8 mouse cellular contexts compared by ENCODE assay signal in the genomic region with DNA sequence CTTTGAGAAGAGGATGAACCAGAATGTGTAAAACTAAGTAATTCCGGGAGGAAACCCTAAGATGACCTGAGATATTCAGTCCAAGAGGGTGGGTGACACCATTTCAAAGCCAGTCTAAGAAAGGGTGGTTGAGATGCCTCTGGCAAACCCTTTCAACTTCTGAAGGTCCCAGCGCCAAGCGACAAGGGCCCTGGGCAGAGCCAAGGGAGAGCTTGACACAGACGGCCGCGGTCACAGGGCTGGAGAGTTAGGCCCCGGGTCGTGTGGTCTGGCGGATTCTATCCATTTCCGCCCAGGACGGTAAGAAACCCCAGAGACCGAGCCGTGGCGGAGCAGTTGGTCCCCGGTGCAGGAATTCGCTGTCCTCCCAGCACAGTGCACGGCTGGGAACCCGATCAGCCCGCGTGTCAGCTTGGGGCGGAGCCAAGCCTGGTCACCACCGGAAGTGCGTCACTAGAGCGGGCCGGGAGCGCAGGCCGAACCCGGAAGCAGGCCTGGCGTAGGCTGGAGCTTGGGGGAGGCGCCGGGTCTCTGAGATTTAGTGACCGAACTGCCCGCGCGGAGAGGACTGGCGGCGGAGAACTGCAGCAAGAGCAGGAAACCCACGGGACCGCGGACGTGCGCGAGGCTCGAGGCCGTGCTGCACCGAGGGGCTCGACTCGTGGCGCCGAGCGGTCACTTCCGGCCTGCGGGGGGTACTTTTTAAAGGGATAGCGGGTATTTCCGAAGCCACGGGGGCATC. TPM values are rescaled to one million over a fixed set of nuclear protein-coding genes. Genes with fewer than 3 reads are reported as not detected.
DNase-seq lines count a peak whose midpoint lies in the region; ATAC-seq and TF ChIP-seq lines count a peak whose summit lies in the region.

No protein-coding gene starts in this region.

- H3K9me3 ChIP-seq in embryonic facial prominence, embryonic 15.5 days (replicated peaks) = no peaks in the 10 kb centered on the region
- no peaks in the 10 kb centered on the region for H3K9me3 ChIP-seq in kidney, embryonic 14.5 days (ENCODE audit: control insufficient read depth, low read length)
- no peaks in the 10 kb centered on the region for H3K9me3 ChIP-seq in limb, embryonic 15.5 days

- under 1% methylated on average over 56 of the region's 56 CpGs for WGBS in bone marrow, adult 2 months
- WGBS in embryonic facial prominence, embryonic 15.5 days = under 1% methylated on average over 56 of the region's 56 CpGs
- under 1% methylated on average over 56 of the region's 56 CpGs for WGBS in kidney, embryonic 14.5 days
- WGBS in limb, embryonic 15.5 days = under 1% methylated on average over 55 of the region's 56 CpGs

- H3K4me1 ChIP-seq in bone marrow, adult 2 months (ENCODE audit: control insufficient read depth, insufficient read depth, low read length) = peaks cover 1% of the 10 kb centered on the region; the same call in 1 of the 2 replicates
- H3K4me1 ChIP-seq in embryonic facial prominence, embryonic 15.5 days = peaks cover 10% of the 10 kb centered on the region; the same call in 1 of the 2 replicates
- H3K4me1 ChIP-seq in kidney, embryonic 14.5 days (ENCODE audit: control insufficient read depth, insufficient read depth, low read length) = no peaks in the 10 kb centered on the region
- H3K4me1 ChIP-seq in limb, embryonic 15.5 days = peaks cover 2% of the 10 kb centered on the region; the same call in 1 of the 2 replicates

- peak overlapping the region; percentile 97 for H3K27ac ChIP-seq in bone marrow, adult 2 months (ENCODE audit: control insufficient read depth, insufficient read depth, low read depth, low read length, poor library complexity)
- peak overlapping the region; percentile 98 for H3K27ac ChIP-seq in embryonic facial prominence, embryonic 15.5 days (replicated peaks)
- peak overlapping the region; percentile 94 for H3K27ac ChIP-seq in kidney, embryonic 14.5 days (ENCODE audit: low read depth, low read length)
- peak overlapping the region; percentile 98 for H3K27ac ChIP-seq in limb, embryonic 15.5 days

- H3K9ac ChIP-seq in embryonic facial prominence, embryonic 15.5 days = peak overlapping the region; percentile 86
- peak overlapping the region; percentile 80 for H3K9ac ChIP-seq in kidney, embryonic 14.5 days (ENCODE audit: low read depth, low read length)
- peak overlapping the region; percentile 71 for H3K9ac ChIP-seq in limb, embryonic 15.5 days

- no peaks in the 10 kb centered on the region for H3K36me3 ChIP-seq in embryonic facial prominence, embryonic 15.5 days
- no peaks in the 10 kb centered on the region for H3K36me3 ChIP-seq in kidney, embryonic 14.5 days (ENCODE audit: control insufficient read depth, insufficient read depth, low read length)
- H3K36me3 ChIP-seq in limb, embryonic 15.5 days = no peaks in the 10 kb centered on the region

- DNase-seq in 416B (ENCODE audit: low read depth) = peak; percentile 94
- DNase-seq in heart, adult 9 months (ENCODE audit: low spot score in 2 of 2) = peak; percentile 94 to 96
- peak; percentile 82 to 93 for DNase-seq in monocyte, adult 2 months (ENCODE audit: low read depth in 1 of 2, low spot score in 2 of 2)
- peak; percentile 90 to 91 for DNase-seq in spleen, postnatal 36 days (ENCODE audit: low spot score in 2 of 2)

- peak overlapping the region; percentile 96 for H3K4me3 ChIP-seq in bone marrow, adult 2 months (replicated peaks; ENCODE audit: control insufficient read depth, low read depth, low read length)
- peak overlapping the region; percentile 89 for H3K4me3 ChIP-seq in embryonic facial prominence, embryonic 15.5 days (replicated peaks)
- H3K4me3 ChIP-seq in kidney, embryonic 14.5 days (ENCODE audit: low read length) = peak overlapping the region; percentile 61
- H3K4me3 ChIP-seq in limb, embryonic 15.5 days = peak overlapping the region; percentile 84

- no peak for TF ChIP-seq CTCF in bone marrow, adult 2 months (IDR thresholded peaks at IDR 0.05; ENCODE audit: control insufficient read depth, insufficient read depth, low read length)

- TF ChIP-seq POLR2A in bone marrow, adult 2 months (IDR thresholded peaks at IDR 0.05; ENCODE audit: borderline replicate concordance, control insufficient read depth, low read depth, low read length) = peak; percentile 73; the same call in 1 of the 2 replicates

- H3K4me2 ChIP-seq in embryonic facial prominence, embryonic 15.5 days (replicated peaks) = peak overlapping the region; percentile 56
- H3K4me2 ChIP-seq in kidney, embryonic 14.5 days (replicated peaks; ENCODE audit: low read depth, low read length) = peak overlapping the region; percentile 54
- peak overlapping the region; percentile 64 for H3K4me2 ChIP-seq in limb, embryonic 15.5 days

- H3K27me3 ChIP-seq in embryonic facial prominence, embryonic 15.5 days = no peaks in the 10 kb centered on the region
- H3K27me3 ChIP-seq in kidney, embryonic 14.5 days (ENCODE audit: control insufficient read depth, insufficient read depth, low read length) = no peaks in the 10 kb centered on the region
- H3K27me3 ChIP-seq in limb, embryonic 15.5 days = no peaks in the 10 kb centered on the region

- ATAC-seq in embryonic facial prominence, embryonic 15.5 days (ENCODE audit: insufficient number of reproducible peaks, low FRiP score, low TSS enrichment, low read depth) = peak; percentile 99
- ATAC-seq in kidney, embryonic 14.5 days (ENCODE audit: low FRiP score, low TSS enrichment) = peak; percentile 100
- peak; percentile 97 for ATAC-seq in limb, embryonic 15.5 days (ENCODE audit: insufficient number of reproducible peaks, low FRiP score, low TSS enrichment, low read depth)

RNA-seq across cellular contexts. Expression of a gene that starts 22.0 kb away (rescaled TPM):
- polyA plus RNA-seq in bone marrow, adult 2 months (2011; ENCODE audit: insufficient read depth, insufficient read length, low replicate concordance, missing spikeins) = not detected in 2 replicates
- polyA plus RNA-seq in embryonic facial prominence, embryonic 15.5 days (2015; fragmentation: Nextera tagmentation; extraction: Ambion mirVana) = not detected in 2 replicates
- polyA plus RNA-seq in kidney, embryonic 14.5 days (2014; fragmentation: Nextera tagmentation; extraction: Ambion mirVana) = not detected in 2 replicates
- not detected in 2 replicates for polyA plus RNA-seq in limb, embryonic 15.5 days (2015; fragmentation: Nextera tagmentation; extraction: Ambion mirVana)

RNA-seq across cellular contexts. Expression of a gene that starts 34.2 kb away (rescaled TPM):
- 6.4 and 7.5 TPM in 2 replicates for polyA plus RNA-seq in bone marrow, adult 2 months (2011; ENCODE audit: insufficient read depth, insufficient read length, low replicate concordance, missing spikeins)
- polyA plus RNA-seq in embryonic facial prominence, embryonic 15.5 days (2015; fragmentation: Nextera tagmentation; extraction: Ambion mirVana) = 20.0 and 21.0 TPM in 2 replicates
- 13.9 and 25.6 TPM in 2 replicates for polyA plus RNA-seq in kidney, embryonic 14.5 days (2014; fragmentation: Nextera tagmentation; extraction: Ambion mirVana)
- polyA plus RNA-seq in limb, embryonic 15.5 days (2015; fragmentation: Nextera tagmentation; extraction: Ambion mirVana) = 17.8 and 19.8 TPM in 2 replicates

Comparison
In these comparisons a context has a peak if more than half of its experiments do, and no peak if none do; other contexts are left out.
1. Peak in every context shown above with its lines: DNase-seq, ATAC-seq, H3K4me3 ChIP-seq and H3K27ac ChIP-seq.